Mouse (Mus musculus): ENCODE measurements around the gene Gstz1. TPM values are rescaled to one million over a fixed set of nuclear protein-coding genes. Genes with fewer than 3 reads are reported as not detected.

Gstz1 gene
- total RNA-seq, 2 experiments from 2014 or later = 41.5 to 41.7 TPM

Other genes starting within 250 kb of the Gstz1 start
- gene Cipc, start 200.1 kb upstream of the Gstz1 start, total RNA-seq (2021) = 10 to 100 TPM; 20.2 to 20.3 TPM
- gene Zdhhc22, start 156.7 kb upstream of the Gstz1 start, total RNA-seq (2021) = not detected
- gene Tmem63c, start 125.8 kb upstream of the Gstz1 start, total RNA-seq (2021) = under 1 TPM; 0.07 to 0.10 TPM
- gene Ngb, start 44.6 kb upstream of the Gstz1 start, total RNA-seq (2021) = under 1 TPM in 1 of 2 experiments, not detected in 1; 0.27 TPM
- gene Pomt2, start 803 bp downstream of the Gstz1 start, total RNA-seq (2021) = 1 to 10 TPM; 5.8 to 6.2 TPM
- gene Samd15, start 52.6 kb downstream of the Gstz1 start, total RNA-seq (2021) = under 1 TPM in 1 of 2 experiments, not detected in 1; 0.29 TPM
- 1 to 10 TPM; 1.9 to 2.1 TPM for gene Tmed8, start 53.3 kb downstream of the Gstz1 start, total RNA-seq (2021)
- gene Noxred1, start 91.6 kb downstream of the Gstz1 start, total RNA-seq (2021) = under 1 TPM; 0.23 to 0.49 TPM
- gene Vipas39, start 119.1 kb downstream of the Gstz1 start, total RNA-seq (2021) = 10 to 100 TPM in 1 of 2 experiments, 1 to 10 TPM in 1; 9.0 to 11.0 TPM
- 100 to 1,000 TPM; 111 to 115 TPM for gene Ahsa1, start 119.3 kb downstream of the Gstz1 start, total RNA-seq (2021)
- under 1 TPM in 1 of 2 experiments, not detected in 1; 0.08 TPM for gene Ism2, start 152.5 kb downstream of the Gstz1 start, total RNA-seq (2021)
- 10 to 100 TPM; 16.8 to 20.2 TPM for gene Sptlc2, start 241.2 kb downstream of the Gstz1 start, total RNA-seq (2021)